Comparison of ENCODE assay signal across 13 mouse cellular contexts in genomic region chr12:74108663-74109081, GRCm38 (mm10).
DNase-seq lines count a peak whose midpoint lies in the region; ATAC-seq lines count a peak whose summit lies in the region.
"Had no signal": no experiment of that assay in that cellular context is flagged by ENCODE, and none has a peak within 500 bp of the region (broad histone marks: within the 10 kb centered on the region; RNA-seq: fewer than 3 reads in every experiment).

No protein-coding gene starts in this region.

- no peak overlapping the region for H3K27ac ChIP-seq in liver, embryonic 11.5 days (ENCODE audit: low read depth, low read length)
- H3K27ac ChIP-seq: embryonic facial prominence, embryonic 15.5 days; heart, embryonic 13.5 days; kidney, postnatal 0 days; limb, embryonic 12.5 days had no signal

- H3K27me3 ChIP-seq in liver, embryonic 11.5 days (replicated peaks; ENCODE audit: control insufficient read depth, insufficient read depth, low read length) = no peaks in the 10 kb centered on the region
- H3K27me3 ChIP-seq: embryonic facial prominence, embryonic 15.5 days; heart, embryonic 13.5 days; limb, embryonic 12.5 days had no signal

- H3K9ac ChIP-seq in liver, embryonic 11.5 days (ENCODE audit: low read depth, low read length) = no peak overlapping the region
- H3K9ac ChIP-seq: embryonic facial prominence, embryonic 15.5 days; heart, embryonic 13.5 days; limb, embryonic 12.5 days had no signal

- H3K4me1 ChIP-seq in liver, embryonic 11.5 days (replicated peaks; ENCODE audit: control insufficient read depth, insufficient read depth, low read length) = no peaks in the 10 kb centered on the region
- H3K4me1 ChIP-seq: embryonic facial prominence, embryonic 15.5 days; heart, embryonic 13.5 days; limb, embryonic 12.5 days had no signal

- H3K36me3 ChIP-seq in liver, embryonic 11.5 days (ENCODE audit: control insufficient read depth, insufficient read depth, low read length) = no peaks in the 10 kb centered on the region
- H3K36me3 ChIP-seq: embryonic facial prominence, embryonic 15.5 days; heart, embryonic 13.5 days; limb, embryonic 12.5 days had no signal

- no peak overlapping the region for H3K4me2 ChIP-seq in liver, embryonic 11.5 days
- H3K4me2 ChIP-seq: embryonic facial prominence, embryonic 15.5 days; heart, embryonic 13.5 days; limb, embryonic 12.5 days had no signal

- DNase-seq in layer of hippocampus, adult 18-20 months (ENCODE audit: low spot score in 2 of 2) = peak; percentile 27 to 39
- no peak for DNase-seq in layer of hippocampus, adult 9-10 months (ENCODE audit: low spot score)
- DNase-seq in frontal cortex, adult 2 months (ENCODE audit: extremely low spot score in 1 of 2, low spot score in 1 of 2) = peak; percentile 44 to 81
- DNase-seq in left cerebral cortex, adult 9 months (ENCODE audit: low spot score in 2 of 2) = peak; percentile 50 to 64
- DNase-seq in right cerebral cortex, postnatal 4 days = peak; percentile 32
- no peak for DNase-seq in ovary, postnatal 36 days (ENCODE audit: low spot score)
- DNase-seq in liver, embryonic 11.5 days (ENCODE audit: low spot score) = no peak
- DNase-seq: gastrocnemius, postnatal 10 days; lung, adult 18-20 months had no signal

- no peak overlapping the region for H3K4me3 ChIP-seq in liver, embryonic 11.5 days (ENCODE audit: low read depth, low read length)
- H3K4me3 ChIP-seq: embryonic facial prominence, embryonic 15.5 days; heart, embryonic 13.5 days; limb, embryonic 12.5 days had no signal

- no peaks in the 10 kb centered on the region for H3K9me3 ChIP-seq in liver, embryonic 11.5 days (ENCODE audit: control insufficient read depth, low read length)
- H3K9me3 ChIP-seq: embryonic facial prominence, embryonic 15.5 days; heart, embryonic 13.5 days; limb, embryonic 12.5 days had no signal

- no peak for ATAC-seq in liver, embryonic 11.5 days (replicated peaks; ENCODE audit: low FRiP score)

- WGBS in liver, embryonic 11.5 days = 72% methylated on average over 4 of the region's 4 CpGs

Comparison
In these comparisons a context has a peak if more than half of its experiments do, and no peak if none do; other contexts are left out.
1. DNase-seq: peak in layer of hippocampus, adult 18-20 months (2 of 2), frontal cortex, adult 2 months (2 of 2), left cerebral cortex, adult 9 months (2 of 2) and right cerebral cortex, postnatal 4 days (single experiment); none in layer of hippocampus, adult 9-10 months (single experiment), ovary, postnatal 36 days (single experiment) and liver, embryonic 11.5 days (single experiment).